Mouse (Mus musculus): ENCODE measurements around the gene Olfr945.

The Olfr945 gene

DNA sequence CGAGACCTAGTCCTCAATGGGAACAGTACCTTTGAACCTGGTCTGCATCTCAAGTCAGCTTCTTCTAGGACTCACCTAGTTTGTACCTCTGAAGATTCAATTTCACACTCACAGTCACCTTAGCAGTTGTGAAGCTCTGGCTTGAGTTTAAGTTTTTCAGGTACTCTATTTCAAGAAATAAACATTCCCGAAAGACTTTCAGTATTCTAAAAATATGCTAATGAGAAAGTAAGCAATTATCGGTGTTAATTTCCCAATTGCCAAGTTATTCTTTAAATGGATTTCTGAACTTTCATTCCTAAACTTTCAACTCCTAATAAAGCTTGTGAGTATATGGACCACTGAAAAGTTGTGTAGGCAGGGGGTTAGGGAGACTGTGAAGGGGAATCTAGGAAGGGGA, at the start of gene Olfr945:
Olfr945 (minus strand) TSS at position 101 of the 400 bp plus-strand sequence.
- in situ Hi-C loops (cut with MboI; ENCODE audit: unreplicated experiment in 2 of 2), result no loop called here

- in situ Hi-C loops (cut with MboI; ENCODE audit: unreplicated experiment in 2 of 2), result no loop called here
These were observed 49.3 kb upstream of the Olfr945 start, which contains the start of gene Olfr948 for GRCm38 (mm10) chr9:39325945-39326344. Gene Olfr948, minus strand, starts transcription at chr9:39326045.

DNA sequence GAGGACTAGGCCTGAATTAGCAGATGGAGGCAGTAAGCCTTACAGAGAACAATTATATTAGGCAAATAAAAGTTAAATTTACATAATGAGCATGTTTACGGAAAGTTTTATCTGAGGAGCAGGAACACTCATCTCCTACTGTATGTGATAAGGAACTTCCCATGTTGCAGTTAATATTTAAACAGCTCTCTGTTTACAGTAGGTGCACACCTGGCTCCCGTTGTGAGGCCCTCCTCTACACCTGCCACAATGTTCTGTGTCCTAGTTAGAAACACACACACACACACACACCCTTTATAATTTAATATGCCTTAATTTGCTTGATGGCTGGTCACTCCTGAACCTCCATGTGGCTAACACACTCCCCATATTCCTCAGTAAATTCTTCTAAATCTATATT, 10.5 kb upstream of the Olfr945 start:
- in situ Hi-C loops (cut with MboI; ENCODE audit: unreplicated experiment in 2 of 2), result no loop called here

DNA sequence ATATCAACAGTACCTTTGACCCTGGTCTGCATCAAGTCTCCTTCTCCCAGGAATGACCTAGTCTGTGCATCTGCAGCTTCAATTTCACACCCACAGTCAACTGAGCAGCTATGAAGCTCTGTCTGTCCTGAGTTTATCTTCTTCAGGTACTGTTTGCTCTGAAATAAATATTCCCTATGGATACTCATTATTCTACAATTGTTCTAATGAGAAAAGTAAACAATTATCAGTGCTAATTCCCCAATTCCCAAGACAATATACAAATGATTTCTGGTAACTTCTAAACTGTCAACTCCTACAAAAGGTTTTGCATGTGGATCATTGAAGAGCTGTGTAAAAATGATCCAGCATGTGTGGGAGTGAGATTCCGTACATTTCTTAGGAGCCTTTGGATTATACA, 26.7 kb downstream of the Olfr945 start, which contains the start of gene Olfr1537:
Olfr1537 (minus strand) TSS at position 101 of the 400 bp plus-strand sequence.
- in situ Hi-C loops (cut with MboI; ENCODE audit: unreplicated experiment in 2 of 2), result no loop called here
